ENCODE assay signal across 24 mouse cellular contexts in genomic region chr9:53033797-53034196, GRCm38 (mm10).
DNase-seq lines count a peak whose midpoint lies in the region; ATAC-seq lines count a peak whose summit lies in the region.
"Had no signal": no experiment of that assay in that cellular context is flagged by ENCODE, and none has a peak within 500 bp of the region (broad histone marks: within the 10 kb centered on the region; RNA-seq: fewer than 3 reads in every experiment).

No protein-coding gene starts in this region.

- DNase-seq in frontal cortex, postnatal 36 days (ENCODE audit: low spot score in 2 of 2), result peak; percentile 26 to 41
- DNase-seq in frontal cortex, postnatal 10 days (ENCODE audit: low spot score in 2 of 2), result no peak
- DNase-seq in right cerebral cortex, adult 2 months (ENCODE audit: low spot score in 2 of 2), result peak; percentile 39 to 52
- no peak for DNase-seq in right cerebral cortex, postnatal 4 days
- no peak for DNase-seq in gastrocnemius, postnatal 10 days
- DNase-seq: adrenal gland, postnatal 25 days; cerebellum, adult 11-12 months; cerebellum, postnatal 14 days; embryo, embryonic 11 days; heart, postnatal 14 days; kidney, adult 8-10 months; kidney, postnatal 36 days; lung, adult 2 months; lung, postnatal 4 days; spleen, adult 18-20 months had no signal

- H3K27me3 ChIP-seq in hindbrain, embryonic 13.5 days, result no peaks in the 10 kb centered on the region
- H3K27me3 ChIP-seq: hindbrain, embryonic 12.5 days; limb, embryonic 12.5 days; liver, embryonic 12.5 days; midbrain, embryonic 12.5 days had no signal

- no peaks in the 10 kb centered on the region for H3K4me1 ChIP-seq in hindbrain, embryonic 13.5 days (replicated peaks)
- H3K4me1 ChIP-seq: hindbrain, embryonic 12.5 days; limb, embryonic 12.5 days; liver, embryonic 12.5 days; midbrain, embryonic 12.5 days had no signal

- no peak overlapping the region for H3K4me3 ChIP-seq in hindbrain, embryonic 13.5 days
- H3K4me3 ChIP-seq: hindbrain, embryonic 12.5 days; limb, embryonic 12.5 days; liver, embryonic 12.5 days; midbrain, embryonic 12.5 days had no signal

- H3K9ac ChIP-seq in hindbrain, embryonic 13.5 days, result no peak overlapping the region
- H3K9ac ChIP-seq: hindbrain, embryonic 12.5 days; limb, embryonic 12.5 days; liver, embryonic 12.5 days; midbrain, embryonic 12.5 days had no signal

- WGBS in hindbrain, embryonic 13.5 days, result 88% methylated on average over 4 of the region's 4 CpGs

- no peak overlapping the region for H3K27ac ChIP-seq in hindbrain, embryonic 13.5 days
- H3K27ac ChIP-seq: hindbrain, embryonic 12.5 days; limb, embryonic 12.5 days; liver, embryonic 12.5 days; midbrain, embryonic 12.5 days had no signal

- H3K36me3 ChIP-seq in hindbrain, embryonic 13.5 days, result no peaks in the 10 kb centered on the region
- H3K36me3 ChIP-seq: hindbrain, embryonic 12.5 days; limb, embryonic 12.5 days; liver, embryonic 12.5 days; midbrain, embryonic 12.5 days had no signal

- peak; percentile 82 for ATAC-seq in common myeloid progenitor, adult 5-6 weeks (replicated peaks; ENCODE audit: low read depth, poor library complexity, severe bottlenecking)
- ATAC-seq in hindbrain, embryonic 13.5 days (ENCODE audit: low FRiP score), result no peak
- ATAC-seq: activated CD4-positive, CD25-positive, alpha-beta regulatory T cell, adult 4 months; forebrain, embryonic 16.5 days; liver, embryonic 12.5 days had no signal

- H3K4me2 ChIP-seq in hindbrain, embryonic 13.5 days, result no peak overlapping the region
- H3K4me2 ChIP-seq: heart, embryonic 11.5 days; hindbrain, embryonic 12.5 days; limb, embryonic 12.5 days; liver, embryonic 12.5 days; midbrain, embryonic 12.5 days had no signal

- H3K9me3 ChIP-seq in hindbrain, embryonic 13.5 days, result no peaks in the 10 kb centered on the region
- H3K9me3 ChIP-seq: hindbrain, embryonic 12.5 days; limb, embryonic 12.5 days; liver, embryonic 12.5 days; midbrain, embryonic 12.5 days had no signal

Comparison
In these comparisons a context has a peak if more than half of its experiments do, and no peak if none do; other contexts are left out.
1. DNase-seq: peak in frontal cortex, postnatal 36 days (2 of 2) and right cerebral cortex, adult 2 months (2 of 2); none in frontal cortex, postnatal 10 days (0 of 2), right cerebral cortex, postnatal 4 days (single experiment) and gastrocnemius, postnatal 10 days (single experiment).